In genomic region chr9:106478101-106478500, GRCm38 (mm10) we compare ENCODE assay signal across 9 mouse cellular contexts. TPM values are rescaled to one million over a fixed set of nuclear protein-coding genes. Genes with fewer than 3 reads are reported as not detected.
DNase-seq lines count a peak whose midpoint lies in the region; ATAC-seq and TF ChIP-seq lines count a peak whose summit lies in the region.
"Had no signal": no experiment of that assay in that cellular context is flagged by ENCODE, and none has a peak within 500 bp of the region (broad histone marks: within the 10 kb centered on the region; RNA-seq: fewer than 3 reads in every experiment).

No protein-coding gene starts in this region.

- no peak for ATAC-seq in heart, embryonic 12.5 days (ENCODE audit: insufficient number of reproducible peaks, low FRiP score)
- ATAC-seq in embryonic facial prominence, embryonic 14.5 days (ENCODE audit: low read depth) = no peak
- no peak for ATAC-seq in intestine, embryonic 16.5 days
- ATAC-seq in neural tube, embryonic 15.5 days (ENCODE audit: low FRiP score) = no peak
- no peak for ATAC-seq in inflammation-experienced regulatory T-cells, adult 6 months

- peaks cover 35% of the 10 kb centered on the region for H3K4me1 ChIP-seq in heart, embryonic 12.5 days (replicated peaks)
- peaks cover 6 to 57% of the 10 kb centered on the region in 2 experiments for H3K4me1 ChIP-seq in CH12.LX (ENCODE audit: control insufficient read depth in 1 of 2, insufficient read depth in 2 of 2)
- peaks cover 5% of the 10 kb centered on the region for H3K4me1 ChIP-seq in embryonic facial prominence, embryonic 14.5 days (ENCODE audit: control insufficient read depth, insufficient read depth, low read length)
- peaks cover 39% of the 10 kb centered on the region for H3K4me1 ChIP-seq in intestine, embryonic 16.5 days (ENCODE audit: control insufficient read depth, insufficient read depth, low read length)
- H3K4me1 ChIP-seq in neural tube, embryonic 15.5 days = peaks cover 44% of the 10 kb centered on the region

- TF ChIP-seq EP300 in CH12.LX (IDR thresholded peaks at IDR 0.05; ENCODE audit: low read length) = no peak

- peak overlapping the region; percentile 93 for H3K4me2 ChIP-seq in heart, embryonic 12.5 days
- H3K4me2 ChIP-seq in CH12.LX (ENCODE audit: insufficient read depth, low read depth, poor library complexity, severe bottlenecking) = peak overlapping the region; percentile 65
- H3K4me2 ChIP-seq in embryonic facial prominence, embryonic 14.5 days (ENCODE audit: low read depth, low read length) = peak overlapping the region; percentile 92
- peak overlapping the region; percentile 92 for H3K4me2 ChIP-seq in intestine, embryonic 16.5 days (ENCODE audit: low read depth, low read length)
- H3K4me2 ChIP-seq in neural tube, embryonic 15.5 days = peak overlapping the region; percentile 96

- dilution Hi-C loops in CH12.LX (cut with MboI; ENCODE audit: extremely low pct_ligation_motif_present, extremely low pct_unique_long_range_greater_than_20kb, low sequenced_read_pairs) = no loop called here

- in situ Hi-C loops in CH12.LX (cut with MboI; ENCODE audit: low pct_ligation_motif_present, low pct_unique_long_range_greater_than_20kb, low sequenced_read_pairs) = loop anchor here (5.0 kb wide), 1 partner anchor 41 kb away; the partner anchor contains the start of gene Acy1

- TF ChIP-seq POLR2A in CH12.LX (IDR thresholded peaks at IDR 0.05; ENCODE audit: low read depth, low read length) = no peak

- no peak for DNase-seq in heart, postnatal 14 days
- no peak for DNase-seq in CH12.LX (ENCODE audit: extremely low read depth)
- DNase-seq in embryonic facial prominence, embryonic 14.5 days (ENCODE audit: low spot score) = no peak
- no peak for DNase-seq in right cerebral cortex, postnatal 25 days

- H3K27me3 ChIP-seq in heart, embryonic 12.5 days (replicated peaks) = no peaks in the 10 kb centered on the region
- H3K27me3 ChIP-seq in CH12.LX (replicated peaks) = no peaks in the 10 kb centered on the region
- H3K27me3 ChIP-seq in embryonic facial prominence, embryonic 14.5 days (replicated peaks; ENCODE audit: control insufficient read depth, insufficient read depth, low read length) = no peaks in the 10 kb centered on the region
- no peaks in the 10 kb centered on the region for H3K27me3 ChIP-seq in intestine, embryonic 16.5 days (replicated peaks; ENCODE audit: control insufficient read depth, insufficient read depth, low read length)
- H3K27me3 ChIP-seq in neural tube, embryonic 15.5 days (replicated peaks) = no peaks in the 10 kb centered on the region

- no peak for TF ChIP-seq CTCF in CH12.LX (conservative IDR thresholded peaks at IDR 0.05 in 1 of 2, IDR thresholded peaks at IDR 0.05 in 1 of 2; ENCODE audit: low read depth in 2 of 2, low read length in 2 of 2)

- TF ChIP-seq RAD21 in CH12.LX (IDR thresholded peaks at IDR 0.05; ENCODE audit: low read depth, low read length) = no peak

- H3K79me2 ChIP-seq in CH12.LX (replicated peaks; ENCODE audit: control insufficient read depth, extremely low read depth, insufficient read depth, poor library complexity, severe bottlenecking) = peaks cover 26% of the 10 kb centered on the region

- peak overlapping the region; percentile 77 for H3K9ac ChIP-seq in heart, embryonic 12.5 days
- peak overlapping the region; percentile 74; the same call in 1 of the 2 replicates for H3K9ac ChIP-seq in CH12.LX (ENCODE audit: insufficient read depth, low read depth)
- peak overlapping the region; percentile 72 for H3K9ac ChIP-seq in embryonic facial prominence, embryonic 14.5 days (ENCODE audit: low read depth, low read length)
- H3K9ac ChIP-seq in intestine, embryonic 16.5 days (ENCODE audit: low read depth, low read length) = peak overlapping the region; percentile 73
- H3K9ac ChIP-seq in neural tube, embryonic 15.5 days (replicated peaks) = peak overlapping the region; percentile 62

- peaks cover 29% of the 10 kb centered on the region for H3K36me3 ChIP-seq in heart, embryonic 12.5 days
- H3K36me3 ChIP-seq in CH12.LX (replicated peaks in 1 of 2; ENCODE audit: control insufficient read depth in 1 of 2, insufficient read depth in 1 of 2, low read length in 1 of 2) = peaks cover 34 to 52% of the 10 kb centered on the region in 2 experiments
- H3K36me3 ChIP-seq in embryonic facial prominence, embryonic 14.5 days (ENCODE audit: control insufficient read depth, insufficient read depth, low read length) = peaks cover 30% of the 10 kb centered on the region
- peaks cover 10% of the 10 kb centered on the region; the same call in 1 of the 2 replicates for H3K36me3 ChIP-seq in intestine, embryonic 16.5 days (ENCODE audit: control insufficient read depth, insufficient read depth, low read length)
- H3K36me3 ChIP-seq in neural tube, embryonic 15.5 days = peaks cover 23% of the 10 kb centered on the region

- WGBS in heart, embryonic 12.5 days = 76% methylated on average over 9 of the region's 9 CpGs
- 75% methylated on average over 9 of the region's 9 CpGs for WGBS in embryonic facial prominence, embryonic 14.5 days
- WGBS in intestine, embryonic 16.5 days = 78% methylated on average over 9 of the region's 9 CpGs
- WGBS in neural tube, embryonic 15.5 days = 85% methylated on average over 9 of the region's 9 CpGs

- no peak overlapping the region for H3K27ac ChIP-seq in heart, embryonic 12.5 days (ENCODE audit: poor library complexity, severe bottlenecking)
- H3K27ac ChIP-seq in CH12.LX (ENCODE audit: insufficient read depth, low read depth) = no peak overlapping the region
- no peak overlapping the region for H3K27ac ChIP-seq in embryonic facial prominence, embryonic 14.5 days (replicated peaks; ENCODE audit: low read depth, low read length)
- H3K27ac ChIP-seq in intestine, embryonic 16.5 days (ENCODE audit: low read length) = no peak overlapping the region
- H3K27ac ChIP-seq in neural tube, embryonic 15.5 days (replicated peaks) = no peak overlapping the region

- intact Hi-C loops in heart, postnatal 14 days (cut with DNase I) = loop anchor here (5.0 kb wide), 2 partner anchors 111 to 171 kb away; partner anchors contain the start of gene Dusp7

- H3K9me3 ChIP-seq in heart, embryonic 12.5 days (replicated peaks) = no peaks in the 10 kb centered on the region
- H3K9me3 ChIP-seq in CH12.LX (replicated peaks; ENCODE audit: low read length) = no peaks in the 10 kb centered on the region
- H3K9me3 ChIP-seq in embryonic facial prominence, embryonic 14.5 days (ENCODE audit: control insufficient read depth, low read length) = no peaks in the 10 kb centered on the region
- no peaks in the 10 kb centered on the region for H3K9me3 ChIP-seq in intestine, embryonic 16.5 days (ENCODE audit: control insufficient read depth, low read length)
- no peaks in the 10 kb centered on the region for H3K9me3 ChIP-seq in neural tube, embryonic 15.5 days (replicated peaks)

- peak overlapping the region; percentile 77 for H3K4me3 ChIP-seq in heart, embryonic 12.5 days
- H3K4me3 ChIP-seq in CH12.LX (replicated peaks in 1 of 3; ENCODE audit: low read depth in 2 of 3, low read length in 2 of 3, poor library complexity in 1 of 3) = peak overlapping the region; percentile 77 to 92 (median 91)
- H3K4me3 ChIP-seq in embryonic facial prominence, embryonic 14.5 days (ENCODE audit: low read depth, low read length) = peak overlapping the region; percentile 74
- peak overlapping the region; percentile 87 for H3K4me3 ChIP-seq in intestine, embryonic 16.5 days (ENCODE audit: low read length)
- H3K4me3 ChIP-seq in neural tube, embryonic 15.5 days (replicated peaks) = peak overlapping the region; percentile 89

RNA-seq across cellular contexts. Expression of gene Parp3, which starts 1.4 kb away (rescaled TPM):
- 1.0 and 1.6 TPM in 2 replicates for polyA plus RNA-seq in heart, embryonic 12.5 days (2016; fragmentation: Nextera tagmentation; extraction: Ambion mirVana)
- 10 to 100 TPM; 18.1 to 19.0 TPM for total RNA-seq in heart, postnatal 14 days (2021)
- total RNA-seq in CH12.LX (2012; rRNA removed) (12.3 and 12.9 TPM in 2 replicates), CH12.LX (2014; rRNA removed) (10.3 and 11.1 TPM in 2 replicates)
- polyA plus RNA-seq in CH12.LX (2012; ENCODE audit: insufficient read length, low read depth) = 24.6 and 36.6 TPM in 2 replicates
- 5.5 and 6.2 TPM in 2 replicates for polyA plus RNA-seq in embryonic facial prominence, embryonic 14.5 days (2014; fragmentation: Nextera tagmentation; extraction: Ambion mirVana)
- polyA plus RNA-seq in intestine, embryonic 16.5 days (2015; fragmentation: Nextera tagmentation; extraction: Ambion mirVana) = 3.0 TPM in 2 replicates
- polyA plus RNA-seq in neural tube, embryonic 15.5 days (2015; fragmentation: Nextera tagmentation; extraction: Ambion mirVana) = 0.86 and 3.6 TPM in 2 replicates
- 10 to 100 TPM; 32.4 to 68.7 (median 54.1) TPM for polyA plus RNA-seq in inflammation-experienced regulatory T-cells, adult 6 months (2017; shearing (Covaris generic))

RNA-seq across cellular contexts. Expression of gene Rrp9, which starts 2.3 kb away (rescaled TPM):
- polyA plus RNA-seq in heart, embryonic 12.5 days (2016; fragmentation: Nextera tagmentation; extraction: Ambion mirVana) = 32.5 and 34.5 TPM in 2 replicates
- total RNA-seq in heart, postnatal 14 days (2021) = 10 to 100 TPM; 19.3 to 20.3 TPM
- total RNA-seq in CH12.LX (2012; rRNA removed) (120 and 167 TPM in 2 replicates), CH12.LX (2014; rRNA removed) (130 and 137 TPM in 2 replicates)
- polyA plus RNA-seq in CH12.LX (2012; ENCODE audit: insufficient read length, low read depth) = 326 and 339 TPM in 2 replicates
- polyA plus RNA-seq in embryonic facial prominence, embryonic 14.5 days (2014; fragmentation: Nextera tagmentation; extraction: Ambion mirVana) = 35.0 and 43.5 TPM in 2 replicates
- polyA plus RNA-seq in intestine, embryonic 16.5 days (2015; fragmentation: Nextera tagmentation; extraction: Ambion mirVana) = 45.9 and 52.0 TPM in 2 replicates
- 46.4 and 47.8 TPM in 2 replicates for polyA plus RNA-seq in neural tube, embryonic 15.5 days (2015; fragmentation: Nextera tagmentation; extraction: Ambion mirVana)
- polyA plus RNA-seq in inflammation-experienced regulatory T-cells, adult 6 months (2017; shearing (Covaris generic)) = 10 to 100 TPM; 21.5 to 34.6 (median 29.4) TPM

RNA-seq across cellular contexts. Expression of gene Gpr62, which starts 12.4 kb away (rescaled TPM):
- 0.41 and 0.46 TPM in 2 replicates for polyA plus RNA-seq in heart, embryonic 12.5 days (2016; fragmentation: Nextera tagmentation; extraction: Ambion mirVana)
- total RNA-seq in heart, postnatal 14 days (2021) = under 1 TPM in 1 of 2 experiments, not detected in 1; 0.10 TPM
- total RNA-seq in CH12.LX (2012; rRNA removed) (0.04 TPM in 1 of 2 replicates, not detected in the other), CH12.LX (2014; rRNA removed) (not detected in 2 replicates)
- 0.11 and 0.20 TPM in 2 replicates for polyA plus RNA-seq in CH12.LX (2012; ENCODE audit: insufficient read length, low read depth)
- 0.36 and 0.60 TPM in 2 replicates for polyA plus RNA-seq in embryonic facial prominence, embryonic 14.5 days (2014; fragmentation: Nextera tagmentation; extraction: Ambion mirVana)
- polyA plus RNA-seq in intestine, embryonic 16.5 days (2015; fragmentation: Nextera tagmentation; extraction: Ambion mirVana) = 0.11 TPM in 2 replicates
- 1.1 and 1.4 TPM in 2 replicates for polyA plus RNA-seq in neural tube, embryonic 15.5 days (2015; fragmentation: Nextera tagmentation; extraction: Ambion mirVana)
- not detected for polyA plus RNA-seq in inflammation-experienced regulatory T-cells, adult 6 months (2017; shearing (Covaris generic))

RNA-seq across cellular contexts. Expression of gene Iqcf1, which starts 21.7 kb away (rescaled TPM):
- not detected in 2 replicates for polyA plus RNA-seq in heart, embryonic 12.5 days (2016; fragmentation: Nextera tagmentation; extraction: Ambion mirVana)
- not detected for total RNA-seq in heart, postnatal 14 days (2021)
- total RNA-seq in CH12.LX (2012; rRNA removed) (not detected in 2 replicates), CH12.LX (2014; rRNA removed) (not detected in 2 replicates)
- polyA plus RNA-seq in CH12.LX (2012; ENCODE audit: insufficient read length, low read depth) = not detected in 2 replicates
- polyA plus RNA-seq in embryonic facial prominence, embryonic 14.5 days (2014; fragmentation: Nextera tagmentation; extraction: Ambion mirVana) = not detected in 2 replicates
- not detected in 2 replicates for polyA plus RNA-seq in intestine, embryonic 16.5 days (2015; fragmentation: Nextera tagmentation; extraction: Ambion mirVana)
- polyA plus RNA-seq in neural tube, embryonic 15.5 days (2015; fragmentation: Nextera tagmentation; extraction: Ambion mirVana) = not detected in 2 replicates
- not detected for polyA plus RNA-seq in inflammation-experienced regulatory T-cells, adult 6 months (2017; shearing (Covaris generic))
- total RNA-seq: heart, postnatal 10 days had no signal

RNA-seq across cellular contexts. Expression of gene Pcbp4, which starts 25.0 kb away (rescaled TPM):
- 96.9 and 109 TPM in 2 replicates for polyA plus RNA-seq in heart, embryonic 12.5 days (2016; fragmentation: Nextera tagmentation; extraction: Ambion mirVana)
- total RNA-seq in heart, postnatal 14 days (2021) = 10 to 100 TPM; 62.4 to 68.8 TPM
- total RNA-seq in CH12.LX (2012; rRNA removed) (41.3 and 44.1 TPM in 2 replicates), CH12.LX (2014; rRNA removed) (34.5 and 44.0 TPM in 2 replicates)
- polyA plus RNA-seq in CH12.LX (2012; ENCODE audit: insufficient read length, low read depth) = 51.9 and 54.2 TPM in 2 replicates
- polyA plus RNA-seq in embryonic facial prominence, embryonic 14.5 days (2014; fragmentation: Nextera tagmentation; extraction: Ambion mirVana) = 90.2 and 101 TPM in 2 replicates
- polyA plus RNA-seq in intestine, embryonic 16.5 days (2015; fragmentation: Nextera tagmentation; extraction: Ambion mirVana) = 30.5 and 32.6 TPM in 2 replicates
- polyA plus RNA-seq in neural tube, embryonic 15.5 days (2015; fragmentation: Nextera tagmentation; extraction: Ambion mirVana) = 185 and 222 TPM in 2 replicates
- 1 to 10 TPM; 4.1 to 5.0 (median 4.4) TPM for polyA plus RNA-seq in inflammation-experienced regulatory T-cells, adult 6 months (2017; shearing (Covaris generic))
